Mouse (Mus musculus) heart, embryonic 15.5 days (tissue): ENCODE measurements around the gene Ltbp2. TPM values are rescaled to one million over a fixed set of nuclear protein-coding genes. Genes with fewer than 3 reads are reported as not detected.

Source experiments
- ATAC-seq: fragments of 200-750 bp; cut with Nextera tagmentation; replicated peaks from 2 replicates; pipeline ENCODE4 v1.8.0; 2017; ENCODE audit warnings: low read depth, moderate TSS enrichment; ENCODE audit not compliant: insufficient number of reproducible peaks, insufficient read depth, low FRiP score
- H3K27ac ChIP-seq: fragments of 300-500 bp; sonication (generic); 2 replicates; pipeline ENCODE4 v1.5.1; 2015; ENCODE audit warnings: mild to moderate bottlenecking, inconsistent platforms
- H3K27me3 ChIP-seq: fragments of 300-500 bp; sonication (generic); 2 replicates; pipeline ENCODE4 v1.6.1; 2015; ENCODE audit warnings: inconsistent platforms
- H3K36me3 ChIP-seq: fragments of 300-500 bp; sonication (generic); 2 replicates; pipeline ENCODE4 v1.6.1; 2015; ENCODE audit warnings: mild to moderate bottlenecking, inconsistent platforms
- H3K4me1 ChIP-seq: fragments of 300-500 bp; sonication (generic); replicated peaks from 2 replicates; pipeline ENCODE4 v1.6.1; 2015; ENCODE audit warnings: inconsistent platforms
- H3K4me2 ChIP-seq: fragments of 300-500 bp; sonication (generic); 2 replicates; pipeline ENCODE4 v1.6.1; 2015; ENCODE audit warnings: inconsistent platforms, mild to moderate bottlenecking, moderate library complexity
- H3K4me3 ChIP-seq: fragments of 300-500 bp; sonication (generic); 2 replicates; pipeline ENCODE4 v1.5.1; 2015; ENCODE audit warnings: mild to moderate bottlenecking, inconsistent platforms
- H3K9ac ChIP-seq: fragments of 300-500 bp; sonication (generic); 2 replicates; pipeline ENCODE4 v1.6.1; 2015; ENCODE audit warnings: mild to moderate bottlenecking, inconsistent platforms
- H3K9me3 ChIP-seq: fragments of 300-500 bp; sonication (generic); replicated peaks from 2 replicates; pipeline ENCODE4 v1.6.1; 2016; ENCODE audit warnings: inconsistent platforms
- WGBS: fragments of 180-500 bp; shearing (Covaris S2); methylation state at CpG from one replicate; pipeline ENCODE4 v1.1.7; 2015; ENCODE audit warnings: mixed read lengths; 5-methylcytosine and 5-hydroxymethylcytosine counted together
- polyA plus RNA-seq: library from polyadenylated mRNA; unstranded; fragments of >200 nt; fragmentation: Nextera tagmentation; extraction: Ambion mirVana; gene quantifications from 2 replicates; pipeline ENCODE4 v1.2.1, GENCODE M21; 2015

The Ltbp2 gene
- polyA plus RNA-seq, 1 experiment from 2014 or later = 5.3 TPM

DNA sequence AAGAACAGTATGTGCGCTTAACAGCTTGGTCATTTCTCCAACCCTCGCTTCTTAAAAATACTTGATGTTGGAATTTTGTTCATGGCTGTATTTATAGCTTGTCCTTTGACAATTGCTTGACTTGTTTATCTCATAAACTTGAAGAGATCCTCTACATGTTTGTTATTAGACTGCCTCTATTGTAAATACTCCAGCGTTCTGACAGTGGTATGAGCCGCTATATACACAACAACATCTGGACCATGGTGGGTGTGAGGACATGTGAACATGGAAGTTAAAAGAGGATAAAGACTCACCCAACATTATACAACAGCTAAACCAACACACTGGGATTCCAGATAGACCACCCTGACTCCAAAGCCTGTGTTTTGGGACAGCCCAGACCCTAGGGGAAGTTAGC, 41.6 kb downstream of the Ltbp2 start:
- no peak overlapping the region for H3K27ac ChIP-seq
- 82% methylated on average over 4 of the region's 4 CpGs for WGBS
- no peak for ATAC-seq
- peaks cover 22% of the 10 kb centered on the region for H3K27me3 ChIP-seq
- H3K9me3 ChIP-seq = no peaks in the 10 kb centered on the region
- H3K4me1 ChIP-seq = peaks cover 4% of the 10 kb centered on the region; the same call in 1 of the 2 replicates
- H3K9ac ChIP-seq = no peak overlapping the region
- H3K4me3 ChIP-seq = no peak overlapping the region
- no peak overlapping the region for H3K4me2 ChIP-seq
- H3K36me3 ChIP-seq = no peaks in the 10 kb centered on the region

DNA sequence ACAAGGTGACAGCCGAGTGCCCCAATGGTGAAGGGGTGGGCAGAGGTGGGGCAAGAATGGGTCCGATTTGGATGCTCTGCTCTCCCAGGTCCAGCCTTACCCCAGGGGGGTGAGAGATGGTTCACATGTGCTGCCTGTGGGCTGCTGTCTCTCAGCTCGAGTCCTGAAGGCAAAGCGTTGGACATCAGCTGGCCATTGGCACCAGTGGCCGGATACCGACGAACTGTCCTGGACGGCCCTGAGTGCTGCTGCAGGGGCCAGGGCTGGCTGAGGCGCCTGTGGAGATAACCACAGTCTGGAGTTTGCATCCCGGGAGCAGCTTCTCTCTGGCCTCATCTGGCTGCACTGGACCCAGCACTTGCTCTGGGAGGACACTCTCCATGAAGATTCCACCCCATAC, 44.7 kb downstream of the Ltbp2 start:
- H3K4me3 ChIP-seq = no peak overlapping the region
- H3K4me2 ChIP-seq = no peak overlapping the region
- ATAC-seq = no peak
- no peak overlapping the region for H3K9ac ChIP-seq
- peaks cover 41% of the 10 kb centered on the region for H3K27me3 ChIP-seq
- H3K27ac ChIP-seq = no peak overlapping the region
- no peaks in the 10 kb centered on the region for H3K9me3 ChIP-seq
- WGBS = 59% methylated on average over 10 of the region's 10 CpGs
- no peaks in the 10 kb centered on the region for H3K36me3 ChIP-seq
- H3K4me1 ChIP-seq = peaks cover 9% of the 10 kb centered on the region; the same call in 1 of the 2 replicates

DNA sequence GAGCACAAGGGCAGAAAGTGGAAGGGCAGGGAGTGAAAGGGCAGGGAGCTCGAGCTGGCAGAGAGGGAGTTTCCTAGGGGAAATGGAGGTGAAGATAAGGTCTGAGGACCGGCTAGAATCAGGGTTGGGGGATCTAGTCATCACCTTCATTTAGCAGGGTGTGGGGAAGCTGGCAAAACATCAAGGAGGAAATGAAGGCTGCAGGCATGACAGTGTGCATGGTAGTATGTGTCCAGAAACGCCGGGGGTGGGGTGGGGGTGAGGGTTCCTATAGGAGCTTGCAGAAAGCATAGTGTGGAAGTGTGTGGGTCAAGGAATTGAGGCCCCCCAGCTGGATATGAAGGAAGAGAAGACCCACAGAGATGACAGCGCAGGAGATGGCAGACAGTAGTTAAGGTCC, 45.2 kb downstream of the Ltbp2 start:
- H3K4me3 ChIP-seq = no peak overlapping the region
- H3K4me1 ChIP-seq = peaks cover 9% of the 10 kb centered on the region; the same call in 1 of the 2 replicates
- H3K4me2 ChIP-seq = no peak overlapping the region
- no peaks in the 10 kb centered on the region for H3K36me3 ChIP-seq
- no peak overlapping the region for H3K9ac ChIP-seq
- peaks cover 44% of the 10 kb centered on the region for H3K27me3 ChIP-seq
- 36% methylated on average over 5 of the region's 5 CpGs for WGBS
- no peak overlapping the region for H3K27ac ChIP-seq
- ATAC-seq = no peak
- no peaks in the 10 kb centered on the region for H3K9me3 ChIP-seq

DNA sequence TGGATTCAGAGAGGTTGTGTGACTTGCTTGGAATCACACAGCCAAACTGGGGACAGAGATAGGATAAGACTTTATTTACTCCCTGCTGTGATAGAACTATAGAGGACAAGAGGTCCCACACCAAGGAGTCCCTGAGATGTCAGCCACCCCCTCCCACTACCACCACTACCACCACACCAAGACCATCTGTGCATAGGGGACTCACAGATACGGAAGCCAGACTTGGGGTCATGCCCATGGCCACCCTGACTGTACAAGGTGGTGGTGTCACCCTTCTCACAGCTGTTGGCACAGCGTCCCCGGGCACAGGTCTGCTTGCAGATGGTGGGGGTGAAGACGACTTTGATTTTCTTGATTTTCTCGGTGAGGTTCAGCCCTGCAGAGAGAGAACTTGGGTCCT, 45.9 kb downstream of the Ltbp2 start:
- H3K4me2 ChIP-seq = no peak overlapping the region
- no peaks in the 10 kb centered on the region for H3K36me3 ChIP-seq
- peaks cover 51% of the 10 kb centered on the region for H3K27me3 ChIP-seq
- no peak overlapping the region for H3K9ac ChIP-seq
- H3K9me3 ChIP-seq = no peaks in the 10 kb centered on the region
- 85% methylated on average over 5 of the region's 5 CpGs for WGBS
- peaks cover 9% of the 10 kb centered on the region; the same call in 1 of the 2 replicates for H3K4me1 ChIP-seq
- no peak for ATAC-seq
- H3K27ac ChIP-seq = no peak overlapping the region
- no peak overlapping the region for H3K4me3 ChIP-seq

DNA sequence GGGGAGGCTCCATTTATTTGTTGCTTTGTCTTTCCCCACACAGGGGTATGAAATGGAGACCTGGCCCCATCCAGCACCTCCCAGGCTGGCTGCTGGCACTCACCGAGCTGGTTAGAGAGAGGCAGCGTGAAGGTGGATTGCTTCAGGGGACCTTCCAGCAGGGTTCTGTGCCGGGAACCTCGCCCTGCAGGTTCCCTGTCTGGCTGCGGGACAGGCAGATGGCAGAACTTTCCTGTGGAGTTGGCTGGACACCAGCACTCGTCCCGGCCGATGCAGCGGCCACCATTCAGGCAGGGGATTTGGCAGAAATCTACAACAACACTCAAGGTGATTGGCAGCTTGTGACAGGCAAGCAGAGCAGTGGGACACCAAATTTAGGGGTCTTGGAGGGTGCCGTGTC, 46.4 kb downstream of the Ltbp2 start:
- 73% methylated on average over 10 of the region's 10 CpGs for WGBS
- Histone ChIP-seq H3K9ac (no peak overlapping the region), H3K4me2 (no peak overlapping the region), H3K36me3 (no peaks in the 10 kb centered on the region), H3K27ac (no peak overlapping the region), H3K27me3 (peaks cover 57% of the 10 kb centered on the region), H3K4me3 (no peak overlapping the region), H3K9me3 (no peaks in the 10 kb centered on the region), H3K4me1 (peaks cover 9% of the 10 kb centered on the region; the same call in 1 of the 2 replicates)
- ATAC-seq = no peak

DNA sequence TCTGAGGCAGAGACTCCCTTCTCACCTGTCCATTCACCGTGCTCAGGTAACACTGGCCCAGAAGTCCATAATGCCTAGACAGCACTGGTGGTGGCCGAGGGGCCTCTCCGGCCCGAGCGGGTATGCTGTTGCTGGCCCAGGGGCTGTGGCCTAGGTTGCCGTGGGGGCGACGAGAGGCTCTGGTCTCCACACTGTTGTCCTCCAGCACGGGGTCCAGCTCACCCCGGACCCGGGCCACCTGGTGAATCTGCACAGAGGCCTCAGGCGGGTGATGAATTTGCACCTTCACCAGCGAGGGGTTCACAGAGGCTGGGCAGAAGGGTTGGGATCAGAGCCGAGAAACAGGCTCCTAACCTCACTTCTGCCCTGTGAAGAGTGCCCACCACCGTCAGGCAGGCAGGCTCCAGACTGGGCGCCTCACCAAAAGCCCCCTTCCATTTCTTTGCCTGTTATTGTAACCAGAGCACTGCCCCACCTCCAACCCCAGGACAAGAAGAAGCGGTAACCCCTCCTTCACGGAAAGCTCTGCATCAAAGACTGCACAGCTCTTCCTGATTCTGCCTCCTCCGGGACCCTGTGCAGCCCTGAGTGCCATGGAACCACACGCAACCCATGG, 47.1 kb downstream of the Ltbp2 start:
- H3K36me3 ChIP-seq = no peaks in the 10 kb centered on the region
- H3K4me1 ChIP-seq = peaks cover 9% of the 10 kb centered on the region; the same call in 1 of the 2 replicates
- no peak overlapping the region for H3K4me2 ChIP-seq
- H3K27ac ChIP-seq = no peak overlapping the region
- ATAC-seq = no peak
- H3K4me3 ChIP-seq = no peak overlapping the region
- H3K9me3 ChIP-seq = no peaks in the 10 kb centered on the region
- H3K27me3 ChIP-seq = peaks cover 64% of the 10 kb centered on the region
- WGBS = 83% methylated on average over 20 of the region's 20 CpGs
- H3K9ac ChIP-seq = no peak overlapping the region

DNA sequence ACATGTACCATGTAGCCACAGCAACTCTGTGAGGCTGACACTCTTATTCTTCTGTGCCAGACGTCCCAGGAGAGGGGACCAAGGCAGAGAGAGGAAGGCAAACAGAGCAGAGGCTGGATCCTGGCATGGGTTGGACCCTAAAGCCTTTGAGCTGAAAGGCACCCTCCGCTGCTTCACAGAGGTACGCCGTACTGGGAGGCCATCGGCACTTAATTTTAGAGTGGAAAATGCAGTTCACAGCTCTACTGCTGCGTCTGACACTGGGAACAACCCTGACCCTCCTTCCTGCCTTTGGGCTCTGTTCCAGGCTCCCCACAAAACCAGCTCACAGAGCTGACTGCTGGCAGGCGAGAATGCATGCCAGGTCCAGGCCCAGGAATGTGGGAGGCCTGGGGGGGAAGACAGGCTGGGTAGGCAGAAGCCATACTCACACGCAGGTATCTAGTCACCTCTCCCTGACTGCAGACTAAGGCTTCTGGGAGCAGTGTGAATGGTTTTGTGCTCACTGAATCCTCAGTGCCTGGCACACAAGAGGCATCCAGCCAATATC, 48.9 kb downstream of the Ltbp2 start:
- no peaks in the 10 kb centered on the region for H3K9me3 ChIP-seq
- no peak overlapping the region for H3K9ac ChIP-seq
- no peaks in the 10 kb centered on the region for H3K36me3 ChIP-seq
- no peak overlapping the region for H3K27ac ChIP-seq
- peaks cover 9% of the 10 kb centered on the region; the same call in 1 of the 2 replicates for H3K4me1 ChIP-seq
- 32% methylated on average over 8 of the region's 8 CpGs for WGBS
- H3K4me2 ChIP-seq = no peak overlapping the region
- ATAC-seq = no peak
- H3K4me3 ChIP-seq = no peak overlapping the region
- peaks cover 75% of the 10 kb centered on the region for H3K27me3 ChIP-seq

DNA sequence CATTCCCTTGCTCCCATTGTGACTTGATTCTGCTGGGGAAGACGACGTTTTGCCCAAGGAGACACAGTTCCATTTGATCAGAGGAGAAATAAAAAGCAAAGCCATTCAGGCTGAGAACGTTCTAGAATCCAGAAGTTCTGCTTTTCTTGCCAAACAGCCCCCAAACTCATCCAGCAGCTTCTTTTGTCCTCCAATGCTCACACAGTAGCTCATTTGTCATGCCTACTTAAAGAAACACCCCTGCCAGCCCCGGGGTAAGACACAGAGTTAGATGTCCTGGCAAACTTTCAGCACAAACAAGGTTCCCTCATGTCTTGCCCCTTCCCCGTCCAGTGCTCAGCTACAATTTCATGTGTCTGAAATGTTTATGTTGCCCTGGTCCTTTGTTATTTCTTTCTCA, 52.1 kb downstream of the Ltbp2 start:
- Histone ChIP-seq H3K27me3 (peaks cover 75% of the 10 kb centered on the region), H3K4me3 (no peak overlapping the region), H3K9me3 (no peaks in the 10 kb centered on the region), H3K9ac (no peak overlapping the region), H3K36me3 (no peaks in the 10 kb centered on the region), H3K4me1 (peaks cover 8% of the 10 kb centered on the region; the same call in 1 of the 2 replicates), H3K4me2 (no peak overlapping the region), H3K27ac (no peak overlapping the region)
- 65% methylated on average over 5 of the region's 5 CpGs for WGBS
- no peak for ATAC-seq

DNA sequence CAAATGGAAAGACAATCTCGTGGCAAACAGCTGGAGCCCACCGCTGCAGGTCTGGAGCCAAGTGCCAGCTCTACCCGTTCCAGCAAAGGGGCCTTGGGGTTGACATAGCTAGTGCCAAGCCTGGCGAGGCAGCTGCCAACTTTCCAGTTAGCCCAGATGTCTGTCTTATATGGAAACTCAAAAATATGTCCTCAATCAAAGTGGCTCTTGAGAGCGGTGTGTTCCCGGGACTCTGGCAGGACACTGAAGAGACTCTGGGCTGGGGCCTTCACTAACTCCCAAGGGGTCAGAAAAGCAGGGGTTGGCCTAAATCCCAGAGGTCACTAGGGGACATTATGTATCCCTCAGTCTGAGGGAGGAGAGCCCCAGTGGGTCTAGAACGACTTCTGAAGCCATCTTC, 52.7 kb downstream of the Ltbp2 start:
- Histone ChIP-seq H3K9me3 (no peaks in the 10 kb centered on the region), H3K4me1 (peaks cover 10% of the 10 kb centered on the region; the same call in 1 of the 2 replicates), H3K4me2 (no peak overlapping the region), H3K27ac (no peak overlapping the region), H3K27me3 (peaks cover 69% of the 10 kb centered on the region), H3K4me3 (no peak overlapping the region), H3K36me3 (no peaks in the 10 kb centered on the region), H3K9ac (no peak overlapping the region)
- no peak for ATAC-seq
- 63% methylated on average over 7 of the region's 7 CpGs for WGBS

DNA sequence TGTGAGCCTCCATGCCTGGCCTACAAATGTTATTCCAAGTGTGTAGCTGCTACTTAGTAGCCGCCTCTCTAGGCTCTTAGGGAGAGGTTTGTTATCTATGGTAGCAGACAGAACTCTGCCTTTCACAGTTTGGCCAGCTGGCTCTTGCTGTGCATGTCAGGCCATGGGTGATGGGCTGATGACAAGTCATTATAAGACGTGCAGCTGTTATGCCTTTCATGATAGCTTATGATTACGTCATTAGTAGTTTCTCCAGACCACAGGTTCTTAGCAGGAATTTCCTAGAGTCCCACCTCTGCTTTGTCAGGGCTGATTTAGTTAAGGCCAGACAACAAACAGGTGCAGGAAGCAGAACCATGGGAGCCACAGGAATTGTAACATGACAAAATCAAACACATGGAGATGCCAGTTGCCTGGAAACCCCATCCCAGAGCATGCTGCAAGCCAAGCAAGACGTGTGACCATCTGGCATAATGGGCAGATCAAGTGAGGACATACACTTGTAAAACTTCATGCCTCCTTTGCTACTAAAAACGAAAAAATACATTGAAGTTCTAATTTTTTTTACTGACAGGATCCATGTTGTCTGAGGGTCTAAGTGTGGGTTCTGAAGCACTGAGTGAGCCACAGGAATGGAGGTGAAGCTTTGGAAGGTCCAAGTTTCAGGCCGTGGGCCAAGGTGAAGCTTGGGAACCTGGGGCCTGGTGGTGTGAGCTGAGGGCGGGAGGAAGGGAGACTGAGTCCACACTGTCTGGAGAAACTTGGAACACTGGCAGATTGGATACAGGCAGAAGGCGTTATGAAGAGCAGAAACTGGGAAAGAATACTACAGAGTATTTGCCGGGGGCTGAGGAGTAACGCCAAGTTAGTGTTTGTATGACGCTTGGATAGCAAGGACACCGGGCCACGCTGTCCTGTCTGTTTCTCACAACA, 56.8 kb downstream of the Ltbp2 start:
- H3K27ac ChIP-seq = no peak overlapping the region
- no peak for ATAC-seq

DNA sequence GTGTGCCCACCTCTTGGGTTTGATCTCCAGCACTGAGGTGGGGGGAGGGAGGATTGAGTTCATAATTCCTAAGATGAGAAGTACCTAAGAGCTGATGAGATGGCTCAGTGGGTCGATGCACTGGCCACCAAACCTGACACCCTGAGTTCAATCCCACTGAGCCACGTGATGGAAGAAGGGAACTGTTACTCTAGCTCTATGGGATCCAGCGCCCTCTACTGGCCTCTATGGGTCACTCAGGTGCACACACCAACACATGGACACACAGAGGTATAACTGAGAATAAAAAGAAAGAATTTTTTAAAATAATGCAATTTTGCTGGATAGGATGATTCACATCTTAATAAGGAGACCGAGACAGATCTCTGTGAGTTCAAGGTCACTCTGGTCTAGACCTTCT, 57.8 kb downstream of the Ltbp2 start:
- no peaks in the 10 kb centered on the region for H3K36me3 ChIP-seq
- H3K4me1 ChIP-seq = 0 out of 2 replicates have a peak, but pooled peaks cover 4% of the 10 kb centered on the region
- H3K27ac ChIP-seq = no peak overlapping the region
- H3K9ac ChIP-seq = no peak overlapping the region
- 68% methylated on average over 4 of the region's 4 CpGs for WGBS
- no peak overlapping the region for H3K4me2 ChIP-seq
- H3K9me3 ChIP-seq = no peaks in the 10 kb centered on the region
- H3K4me3 ChIP-seq = no peak overlapping the region
- ATAC-seq = no peak
- H3K27me3 ChIP-seq = peaks cover 60% of the 10 kb centered on the region

More for the DNA sequence above, 56.8 kb downstream of the Ltbp2 start:
- H3K9ac ChIP-seq = no peak overlapping the region
- no peak overlapping the region for H3K4me2 ChIP-seq
- H3K4me3 ChIP-seq = no peak overlapping the region
- peaks cover 63% of the 10 kb centered on the region for H3K27me3 ChIP-seq
- H3K4me1 ChIP-seq = 0 out of 2 replicates have a peak, but pooled peaks cover 4% of the 10 kb centered on the region
- H3K36me3 ChIP-seq = no peaks in the 10 kb centered on the region
- no peaks in the 10 kb centered on the region for H3K9me3 ChIP-seq
- 74% methylated on average over 13 of the region's 13 CpGs for WGBS
